Mouse (Mus musculus): ENCODE measurements around the gene Hcfc1r1. TPM values are rescaled to one million over a fixed set of nuclear protein-coding genes. Genes with fewer than 3 reads are reported as not detected.

Hcfc1r1 gene
- polyA plus RNA-seq, 1 experiment from 2014 or later: 102 TPM

DNA sequence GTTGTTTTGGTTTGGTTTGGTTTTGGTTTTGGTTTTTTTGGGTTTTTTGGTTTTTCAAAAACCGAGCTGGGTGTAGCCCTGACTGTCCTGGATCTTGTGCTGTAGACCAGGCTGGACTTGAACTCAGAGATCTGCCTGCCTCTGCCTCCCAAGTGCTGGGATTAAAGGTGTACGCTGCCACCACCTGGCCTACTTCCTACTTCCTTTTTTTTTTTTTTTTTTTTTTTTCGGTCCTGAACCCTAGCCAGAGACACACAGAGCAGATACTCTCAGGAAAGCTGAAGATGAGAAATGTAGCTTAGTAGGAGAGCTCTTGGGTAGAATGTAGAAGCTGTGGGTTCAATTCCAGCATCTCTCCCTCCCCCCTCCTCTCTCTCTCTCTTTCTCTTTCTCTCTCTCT, 14.9 kb upstream of the Hcfc1r1 start:
- no peak overlapping the region for H3K27ac ChIP-seq (replicated peaks)
- no peak overlapping the region for H3K4me2 ChIP-seq (replicated peaks)
- peaks cover 13% of the 10 kb centered on the region; the same call in 1 of the 2 replicates for H3K4me1 ChIP-seq
- H3K27me3 ChIP-seq: peaks cover 36% of the 10 kb centered on the region
- no peaks in the 10 kb centered on the region for H3K9me3 ChIP-seq (replicated peaks)
- H3K36me3 ChIP-seq: no peaks in the 10 kb centered on the region
- WGBS: 76% methylated on average over 3 of the region's 3 CpGs
- no peak overlapping the region for H3K4me3 ChIP-seq (replicated peaks)
- no peak overlapping the region for H3K9ac ChIP-seq
- no peak for ATAC-seq (ENCODE audit: insufficient number of reproducible peaks, low FRiP score, low TSS enrichment, low read depth)

DNA sequence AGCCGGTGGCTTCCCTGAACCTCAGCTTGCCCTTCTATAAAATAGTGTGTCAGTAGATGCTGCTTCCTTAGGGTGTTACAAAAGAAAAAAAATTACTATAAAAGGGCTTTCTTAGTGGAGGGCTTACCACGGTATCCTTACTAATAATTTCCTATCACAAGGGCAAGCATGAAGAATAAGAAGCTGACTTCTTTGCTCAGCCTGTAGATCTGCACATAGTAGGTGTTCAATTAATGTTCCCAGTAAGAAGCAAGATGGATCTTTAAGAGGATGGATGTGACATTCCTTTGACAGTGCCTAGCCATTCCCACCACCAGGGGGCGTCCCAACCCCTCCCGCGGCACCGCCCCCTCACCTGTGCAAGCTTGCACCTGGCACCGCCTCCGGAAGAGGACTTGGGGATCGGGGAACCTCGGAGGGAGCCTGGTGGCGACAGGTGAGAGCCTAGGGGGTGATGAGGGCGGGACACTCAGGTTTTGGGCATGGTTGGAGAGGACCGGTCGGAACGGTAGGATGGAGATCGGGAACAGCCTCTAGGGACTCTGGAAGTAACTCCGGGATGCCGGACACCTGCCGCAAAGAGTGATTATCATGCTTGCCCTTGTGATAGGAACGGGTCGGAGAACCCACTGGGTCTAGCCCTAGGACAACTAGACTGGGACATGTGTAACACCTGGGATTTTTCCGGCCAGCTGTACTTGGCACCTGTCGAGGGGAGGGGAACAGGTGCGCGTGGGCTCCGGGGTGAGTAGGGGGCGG, 13.1 kb upstream of the Hcfc1r1 start, which contains the start of gene Bicdl2:
Gene Bicdl2, plus strand, starts transcription at position 390 of the 759 bp plus-strand sequence.
- Histone ChIP-seq H3K9ac (no peak within 1 kb of the TSS), H3K9me3 (replicated peaks) (no peaks in the 10 kb centered on the region), H3K27me3 (peaks cover 36% of the 10 kb centered on the region), H3K4me2 (replicated peaks) (peak within 1 kb of the TSS; percentile 39), H3K4me1 (peaks cover 19% of the 10 kb centered on the region), H3K4me3 (replicated peaks) (peak within 1 kb of the TSS; percentile 32), H3K36me3 (no peaks in the 10 kb centered on the region), H3K27ac (replicated peaks) (peak within 1 kb of the TSS; percentile 25; the same call in 1 of the 2 replicates)
- WGBS: 4% methylated on average over 27 of the region's 27 CpGs
- 0 out of 2 replicates have a peak, but pooled peaks have one; percentile 45 for ATAC-seq (ENCODE audit: insufficient number of reproducible peaks, low FRiP score, low TSS enrichment, low read depth)

- peak overlapping the region; percentile 39 for H3K4me2 ChIP-seq (replicated peaks)
- H3K4me3 ChIP-seq (replicated peaks): peak overlapping the region; percentile 32
- 2% methylated on average over 14 of the region's 14 CpGs for WGBS
- H3K4me1 ChIP-seq: peaks cover 19% of the 10 kb centered on the region
- no peaks in the 10 kb centered on the region for H3K9me3 ChIP-seq (replicated peaks)
- no peak overlapping the region for H3K9ac ChIP-seq
- no peaks in the 10 kb centered on the region for H3K36me3 ChIP-seq
- ATAC-seq (ENCODE audit: insufficient number of reproducible peaks, low FRiP score, low TSS enrichment, low read depth): no peak
- peak overlapping the region; percentile 25; the same call in 1 of the 2 replicates for H3K27ac ChIP-seq (replicated peaks)
- H3K27me3 ChIP-seq: peaks cover 36% of the 10 kb centered on the region
These were observed 12.6 kb upstream of the Hcfc1r1 start for GRCm38 (mm10) chr17:23660876-23661200.

DNA sequence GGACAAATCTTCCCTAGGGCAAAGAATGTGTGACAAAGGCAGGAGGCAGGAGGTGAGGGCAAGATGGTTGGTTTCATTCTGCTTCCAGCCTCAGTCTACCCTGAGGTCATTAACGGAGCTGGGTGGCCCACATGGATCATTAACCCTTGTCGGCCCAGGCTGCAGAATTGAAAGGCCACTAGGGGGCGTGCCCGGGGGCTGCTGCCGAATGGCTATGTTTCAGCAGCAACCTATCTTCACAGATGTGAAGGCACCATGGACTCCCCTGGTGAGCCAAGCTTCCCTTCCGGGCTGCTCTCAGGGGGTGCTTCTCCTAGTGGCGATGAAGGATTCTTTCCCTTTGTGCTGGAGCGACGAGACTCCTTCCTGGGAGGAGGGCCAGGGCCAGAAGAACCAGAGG, 11.9 kb upstream of the Hcfc1r1 start:
- peaks cover 4% of the 10 kb centered on the region for H3K36me3 ChIP-seq
- H3K9ac ChIP-seq: no peak overlapping the region
- ATAC-seq (ENCODE audit: insufficient number of reproducible peaks, low FRiP score, low TSS enrichment, low read depth): no peak
- H3K4me3 ChIP-seq (replicated peaks): no peak overlapping the region
- no peaks in the 10 kb centered on the region for H3K9me3 ChIP-seq (replicated peaks)
- H3K4me2 ChIP-seq (replicated peaks): 0 out of 2 replicates have a peak overlapping the region, but pooled peaks have one; percentile 39
- peaks cover 36% of the 10 kb centered on the region for H3K27me3 ChIP-seq
- 1% methylated on average over 9 of the region's 9 CpGs for WGBS
- peaks cover 19% of the 10 kb centered on the region for H3K4me1 ChIP-seq
- no peak overlapping the region for H3K27ac ChIP-seq (replicated peaks)

- Histone ChIP-seq H3K27ac (replicated peaks) (no peak overlapping the region), H3K4me3 (replicated peaks) (no peak overlapping the region), H3K4me1 (peaks cover 19% of the 10 kb centered on the region), H3K4me2 (replicated peaks) (0 out of 2 replicates have a peak overlapping the region, but pooled peaks have one; percentile 10), H3K27me3 (peaks cover 34% of the 10 kb centered on the region), H3K9ac (no peak overlapping the region), H3K36me3 (peaks cover 26% of the 10 kb centered on the region), H3K9me3 (replicated peaks) (no peaks in the 10 kb centered on the region)
- no peak for ATAC-seq (ENCODE audit: insufficient number of reproducible peaks, low FRiP score, low TSS enrichment, low read depth)
- WGBS: 7% methylated on average over 5 of the region's 5 CpGs
These were observed 8.8 kb upstream of the Hcfc1r1 start for GRCm38 (mm10) chr17:23664556-23665021.

GRCm38 (mm10) chr17:23665511-23665910, 7.9 kb upstream of the Hcfc1r1 start:
- H3K9ac ChIP-seq: no peak overlapping the region
- H3K27ac ChIP-seq (replicated peaks): no peak overlapping the region
- no peak overlapping the region for H3K4me2 ChIP-seq (replicated peaks)
- WGBS: 77% methylated on average over 14 of the region's 14 CpGs
- no peak for ATAC-seq (ENCODE audit: insufficient number of reproducible peaks, low FRiP score, low TSS enrichment, low read depth)
- H3K9me3 ChIP-seq (replicated peaks): no peaks in the 10 kb centered on the region
- H3K27me3 ChIP-seq: peaks cover 25% of the 10 kb centered on the region
- peaks cover 34% of the 10 kb centered on the region for H3K36me3 ChIP-seq
- H3K4me3 ChIP-seq (replicated peaks): no peak overlapping the region
- H3K4me1 ChIP-seq: peaks cover 15% of the 10 kb centered on the region

DNA sequence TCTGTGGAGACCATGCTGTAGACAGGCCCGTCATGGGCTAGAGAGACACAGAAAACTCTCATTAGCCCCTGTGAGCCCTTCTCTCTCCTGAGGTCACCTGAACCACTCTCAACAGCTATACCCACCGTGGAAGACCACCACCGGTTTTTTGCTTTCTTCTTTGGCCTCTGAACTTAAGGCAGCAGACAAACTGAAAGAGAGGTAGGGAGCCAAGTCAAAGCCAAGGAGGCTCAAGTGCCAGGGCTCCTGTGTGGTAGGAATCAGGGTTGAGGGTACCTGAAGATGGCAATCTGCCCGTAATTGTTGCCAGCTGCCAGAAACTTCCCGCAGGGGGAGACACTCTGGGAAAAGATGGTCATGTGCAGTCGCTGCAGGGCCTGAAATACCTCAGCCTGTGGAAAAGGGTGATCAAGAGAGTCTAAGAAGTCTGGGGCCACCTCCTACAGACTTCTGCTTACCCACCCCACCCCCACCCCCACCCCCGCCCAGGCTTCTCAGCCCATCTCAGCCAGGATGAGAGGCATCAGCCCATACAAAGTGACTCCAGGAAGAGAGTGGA, 2.8 kb upstream of the Hcfc1r1 start:
- peaks cover 36% of the 10 kb centered on the region for H3K36me3 ChIP-seq
- H3K4me1 ChIP-seq: peaks cover 24% of the 10 kb centered on the region
- H3K4me2 ChIP-seq (replicated peaks): no peak overlapping the region
- H3K27ac ChIP-seq (replicated peaks): no peak overlapping the region
- 88% methylated on average over 7 of the region's 7 CpGs for WGBS
- no peak overlapping the region for H3K9ac ChIP-seq
- H3K9me3 ChIP-seq (replicated peaks): no peaks in the 10 kb centered on the region
- ATAC-seq (ENCODE audit: insufficient number of reproducible peaks, low FRiP score, low TSS enrichment, low read depth): no peak
- H3K27me3 ChIP-seq: no peaks in the 10 kb centered on the region
- no peak overlapping the region for H3K4me3 ChIP-seq (replicated peaks)

DNA sequence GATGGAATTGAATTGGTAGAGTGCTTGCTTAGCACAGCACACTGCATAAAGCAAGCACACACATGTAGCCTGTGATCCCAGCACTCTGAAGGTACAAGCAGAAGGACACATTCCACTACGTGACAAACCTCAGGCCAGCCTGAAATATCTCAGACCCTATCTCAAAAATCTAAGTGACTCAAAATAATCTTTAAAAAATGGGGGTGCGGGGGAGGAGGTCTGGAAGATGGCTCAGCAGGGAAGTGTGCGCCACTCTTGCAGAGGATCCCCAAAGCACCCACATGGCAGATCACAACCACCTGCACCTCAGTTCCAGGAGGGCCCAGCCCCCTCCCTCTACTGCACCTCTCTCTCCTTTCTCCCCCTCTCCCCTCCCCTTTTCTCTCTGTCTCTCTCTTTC, 1.9 kb upstream of the Hcfc1r1 start:
- Histone ChIP-seq H3K4me2 (replicated peaks) (no peak overlapping the region), H3K9ac (no peak overlapping the region), H3K4me1 (peaks cover 33% of the 10 kb centered on the region), H3K36me3 (peaks cover 33% of the 10 kb centered on the region), H3K27me3 (no peaks in the 10 kb centered on the region), H3K9me3 (replicated peaks) (no peaks in the 10 kb centered on the region), H3K4me3 (replicated peaks) (no peak overlapping the region), H3K27ac (replicated peaks) (no peak overlapping the region)
- 92% methylated on average over 3 of the region's 3 CpGs for WGBS
- no peak for ATAC-seq (ENCODE audit: insufficient number of reproducible peaks, low FRiP score, low TSS enrichment, low read depth)

GRCm38 (mm10) chr17:23672761-23673160, 635 bp upstream of the Hcfc1r1 start:
- WGBS: 63% methylated on average over 3 of the region's 3 CpGs
- Histone ChIP-seq H3K4me2 (replicated peaks) (peak overlapping the region; percentile 97), H3K9ac (0 out of 2 replicates have a peak overlapping the region, but pooled peaks have one; percentile 44), H3K27me3 (no peaks in the 10 kb centered on the region), H3K4me3 (replicated peaks) (peak overlapping the region; percentile 73), H3K4me1 (peaks cover 41% of the 10 kb centered on the region), H3K27ac (replicated peaks) (no peak overlapping the region), H3K9me3 (replicated peaks) (no peaks in the 10 kb centered on the region), H3K36me3 (peaks cover 22% of the 10 kb centered on the region)
- no peak for ATAC-seq (ENCODE audit: insufficient number of reproducible peaks, low FRiP score, low TSS enrichment, low read depth)

DNA sequence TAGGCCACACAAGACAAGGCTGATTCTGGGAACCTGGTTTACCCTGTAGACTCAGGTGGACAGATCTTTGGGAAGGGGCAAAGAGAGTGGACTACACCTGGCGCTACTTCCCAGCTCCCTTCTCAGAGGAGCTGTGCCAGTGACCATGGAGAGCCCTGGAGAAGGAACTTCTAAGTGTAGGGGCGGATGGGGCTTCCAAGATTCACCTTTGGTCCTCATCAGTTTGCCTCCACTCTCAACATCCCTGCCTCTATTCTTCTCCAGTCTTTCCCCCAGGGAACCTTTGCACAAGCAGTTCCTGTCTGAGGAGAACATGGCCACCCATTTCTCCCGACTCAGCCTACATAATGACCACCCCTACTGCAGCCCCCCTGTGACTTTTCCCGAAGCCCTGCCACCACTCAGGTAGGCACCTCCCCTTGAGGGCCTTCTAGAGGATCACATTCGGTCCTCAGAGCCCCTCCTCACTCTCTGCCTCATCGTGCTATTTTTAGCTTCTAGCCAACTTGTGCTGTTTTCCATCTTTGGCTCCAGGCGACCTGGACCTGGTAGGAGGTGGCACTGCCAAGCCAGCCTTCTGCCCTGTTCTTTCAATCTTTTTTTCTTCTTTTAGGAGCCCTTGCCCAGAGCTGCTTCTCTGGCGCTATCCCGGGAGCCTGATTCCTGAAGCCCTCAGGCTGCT, 1.0 kb downstream of the Hcfc1r1 start:
- peak overlapping the region; percentile 97 for H3K4me2 ChIP-seq (replicated peaks)
- peaks cover 13% of the 10 kb centered on the region for H3K27me3 ChIP-seq
- H3K9me3 ChIP-seq (replicated peaks): no peaks in the 10 kb centered on the region
- peaks cover 46% of the 10 kb centered on the region for H3K4me1 ChIP-seq
- no peak for ATAC-seq (ENCODE audit: insufficient number of reproducible peaks, low FRiP score, low TSS enrichment, low read depth)
- H3K4me3 ChIP-seq (replicated peaks): peak overlapping the region; percentile 73
- H3K9ac ChIP-seq: peak overlapping the region; percentile 59
- H3K36me3 ChIP-seq: peaks cover 12% of the 10 kb centered on the region
- WGBS: 23% methylated on average over 9 of the region's 9 CpGs
- peak overlapping the region; percentile 86 for H3K27ac ChIP-seq (replicated peaks)

DNA sequence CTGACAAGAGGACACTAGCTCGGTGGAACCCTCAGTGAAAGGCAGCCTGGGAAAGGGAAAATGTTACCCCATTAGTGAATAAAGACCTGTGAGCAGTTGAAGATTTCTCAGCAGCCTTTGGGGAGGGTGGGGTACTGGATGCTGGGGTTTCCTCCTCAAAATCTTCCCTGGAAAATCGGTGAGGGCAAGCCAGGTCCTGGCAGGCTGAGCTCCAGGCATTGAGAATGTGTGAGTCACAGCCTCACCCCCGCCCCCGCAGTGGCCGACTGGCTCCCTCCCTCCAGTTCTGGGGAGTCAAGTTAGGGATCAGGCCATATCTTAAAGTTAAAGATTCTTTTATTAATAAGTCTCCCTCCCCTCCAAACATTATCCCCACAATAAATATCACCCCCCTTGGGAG, 1.7 kb downstream of the Hcfc1r1 start:
- peak overlapping the region; percentile 86 for H3K27ac ChIP-seq (replicated peaks)
- peaks cover 47% of the 10 kb centered on the region for H3K4me1 ChIP-seq
- H3K27me3 ChIP-seq: peaks cover 20% of the 10 kb centered on the region
- H3K4me3 ChIP-seq (replicated peaks): peak overlapping the region; percentile 73
- H3K4me2 ChIP-seq (replicated peaks): peak overlapping the region; percentile 97
- WGBS: 25% methylated on average over 5 of the region's 5 CpGs
- no peaks in the 10 kb centered on the region for H3K9me3 ChIP-seq (replicated peaks)
- peaks cover 5% of the 10 kb centered on the region; the same call in 1 of the 2 replicates for H3K36me3 ChIP-seq
- ATAC-seq (ENCODE audit: insufficient number of reproducible peaks, low FRiP score, low TSS enrichment, low read depth): no peak
- no peak overlapping the region for H3K9ac ChIP-seq
